Mouse (Mus musculus): Measurements from ENCODE around the gene Rnf144a. TPM values are rescaled to one million over a fixed set of nuclear protein-coding genes. Genes with fewer than 3 reads are reported as not detected.

Rnf144a gene
- total and polyA plus RNA-seq, 2 experiments from 2014 or later, result 6.8 to 9.4 TPM

GRCm38 (mm10) chr12:26401254-26401653 lies 13.8 kb downstream of the Rnf144a start:
- H3K4me2 ChIP-seq (ENCODE audit: low read depth, low read length), result 0 out of 2 replicates have a peak overlapping the region, but pooled peaks have one; percentile 25
- H3K4me3 ChIP-seq (ENCODE audit: low read depth, low read length), result no peak overlapping the region
- no peak overlapping the region for H3K9ac ChIP-seq (replicated peaks; ENCODE audit: low read depth, low read length)
- H3K36me3 ChIP-seq (replicated peaks; ENCODE audit: control insufficient read depth, insufficient read depth, low read length), result no peaks in the 10 kb centered on the region
- H3K9me3 ChIP-seq (replicated peaks; ENCODE audit: control insufficient read depth, low read length), result no peaks in the 10 kb centered on the region
- no peak for ATAC-seq (ENCODE audit: insufficient read depth, low read depth)
- peak overlapping the region; percentile 59 for H3K27ac ChIP-seq (ENCODE audit: low read depth)
- H3K4me1 ChIP-seq (ENCODE audit: control insufficient read depth, insufficient read depth), result peaks cover 32% of the 10 kb centered on the region
- no peaks in the 10 kb centered on the region for H3K27me3 ChIP-seq (ENCODE audit: control insufficient read depth, insufficient read depth, low read length)
- no peak for DNase-seq (ENCODE audit: low spot score)
- TF ChIP-seq CTCF (IDR thresholded peaks at IDR 0.05; ENCODE audit: low read depth), result no peak
- no peak for TF ChIP-seq EP300 (IDR thresholded peaks at IDR 0.05; ENCODE audit: low read depth)
- 63% methylated on average over 1 of the region's 1 CpGs for WGBS

GRCm38 (mm10) chr12:26400762-26401161 lies 14.3 kb downstream of the Rnf144a start:
- DNase-seq (ENCODE audit: low spot score) (no peak), ATAC-seq (ENCODE audit: insufficient read depth, low read depth) (no peak)
- H3K9ac ChIP-seq (replicated peaks; ENCODE audit: low read depth, low read length), result no peak overlapping the region
- TF ChIP-seq CTCF (IDR thresholded peaks at IDR 0.05; ENCODE audit: low read depth), result no peak
- TF ChIP-seq EP300 (IDR thresholded peaks at IDR 0.05; ENCODE audit: low read depth), result no peak
- no peaks in the 10 kb centered on the region for H3K27me3 ChIP-seq (ENCODE audit: control insufficient read depth, insufficient read depth, low read length)
- H3K4me3 ChIP-seq (ENCODE audit: low read depth, low read length), result no peak overlapping the region
- H3K9me3 ChIP-seq (replicated peaks; ENCODE audit: control insufficient read depth, low read length), result no peaks in the 10 kb centered on the region
- peak overlapping the region; percentile 59 for H3K27ac ChIP-seq (ENCODE audit: low read depth)
- WGBS, result 94% methylated on average over 1 of the region's 1 CpGs
- H3K36me3 ChIP-seq (replicated peaks; ENCODE audit: control insufficient read depth, insufficient read depth, low read length), result no peaks in the 10 kb centered on the region
- peaks cover 28% of the 10 kb centered on the region for H3K4me1 ChIP-seq (ENCODE audit: control insufficient read depth, insufficient read depth)
- no peak overlapping the region for H3K4me2 ChIP-seq (ENCODE audit: low read depth, low read length)

GRCm38 (mm10) chr12:26399391-26399790 lies 15.7 kb downstream of the Rnf144a start:
- Histone ChIP-seq H3K4me1 (ENCODE audit: control insufficient read depth, insufficient read depth) (peaks cover 15% of the 10 kb centered on the region), H3K36me3 (replicated peaks; ENCODE audit: control insufficient read depth, insufficient read depth, low read length) (no peaks in the 10 kb centered on the region), H3K4me3 (ENCODE audit: low read depth, low read length) (no peak overlapping the region), H3K27ac (ENCODE audit: low read depth) (no peak overlapping the region), H3K9ac (replicated peaks; ENCODE audit: low read depth, low read length) (no peak overlapping the region), H3K9me3 (replicated peaks; ENCODE audit: control insufficient read depth, low read length) (no peaks in the 10 kb centered on the region), H3K27me3 (ENCODE audit: control insufficient read depth, insufficient read depth, low read length) (no peaks in the 10 kb centered on the region), H3K4me2 (ENCODE audit: low read depth, low read length) (no peak overlapping the region)
- no peak for DNase-seq (ENCODE audit: low spot score)
- no peak for TF ChIP-seq CTCF (IDR thresholded peaks at IDR 0.05; ENCODE audit: low read depth)
- no peak for TF ChIP-seq EP300 (IDR thresholded peaks at IDR 0.05; ENCODE audit: low read depth)
- WGBS, result 90% methylated on average over 6 of the region's 6 CpGs
- ATAC-seq (ENCODE audit: insufficient read depth, low read depth), result no peak

DNA sequence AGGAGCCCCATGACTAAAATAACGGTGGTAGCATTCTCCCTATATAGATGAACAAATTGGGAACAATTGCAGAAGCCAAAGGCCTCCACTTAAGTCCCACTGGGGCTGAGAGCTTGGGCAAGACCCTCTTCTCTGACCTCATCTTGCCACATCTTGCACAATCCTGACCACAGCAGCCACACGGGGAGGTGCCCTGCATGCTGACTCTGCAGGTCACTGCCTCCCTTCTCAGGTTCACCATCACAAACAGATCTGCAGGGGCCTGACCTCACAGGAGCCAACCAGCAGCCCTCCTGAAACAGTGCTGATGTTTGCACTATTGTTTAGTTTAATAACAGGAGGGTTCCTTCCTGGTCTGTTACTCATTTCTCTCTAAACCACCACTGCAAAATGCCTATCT lies 16.5 kb downstream of the Rnf144a start:
- H3K9ac ChIP-seq (replicated peaks; ENCODE audit: low read depth, low read length), result no peak overlapping the region
- no peaks in the 10 kb centered on the region for H3K9me3 ChIP-seq (replicated peaks; ENCODE audit: control insufficient read depth, low read length)
- H3K36me3 ChIP-seq (replicated peaks; ENCODE audit: control insufficient read depth, insufficient read depth, low read length), result no peaks in the 10 kb centered on the region
- TF ChIP-seq CTCF (IDR thresholded peaks at IDR 0.05; ENCODE audit: low read depth) (no peak), EP300 (IDR thresholded peaks at IDR 0.05; ENCODE audit: low read depth) (no peak)
- H3K4me1 ChIP-seq (ENCODE audit: control insufficient read depth, insufficient read depth), result peaks cover 7% of the 10 kb centered on the region
- no peaks in the 10 kb centered on the region for H3K27me3 ChIP-seq (ENCODE audit: control insufficient read depth, insufficient read depth, low read length)
- H3K4me2 ChIP-seq (ENCODE audit: low read depth, low read length), result no peak overlapping the region
- WGBS, result 57% methylated on average over 2 of the region's 2 CpGs
- H3K27ac ChIP-seq (ENCODE audit: low read depth), result no peak overlapping the region
- DNase-seq (ENCODE audit: low spot score) (no peak), ATAC-seq (ENCODE audit: insufficient read depth, low read depth) (no peak)
- no peak overlapping the region for H3K4me3 ChIP-seq (ENCODE audit: low read depth, low read length)

- DNase-seq (ENCODE audit: low spot score), result no peak
- 77% methylated on average over 13 of the region's 13 CpGs for WGBS
These were observed 20.3 kb downstream of the Rnf144a start for GRCm38 (mm10) chr12:26394485-26395470.

More at GRCm38 (mm10) chr12:26394485-26395470, 20.3 kb downstream of the Rnf144a start:
- no peaks in the 10 kb centered on the region for H3K27me3 ChIP-seq (ENCODE audit: control insufficient read depth, insufficient read depth, low read length)
- no peak overlapping the region for H3K4me3 ChIP-seq (ENCODE audit: low read depth, low read length)
- no peak for ATAC-seq (ENCODE audit: insufficient read depth, low read depth)
- H3K36me3 ChIP-seq (replicated peaks; ENCODE audit: control insufficient read depth, insufficient read depth, low read length), result no peaks in the 10 kb centered on the region
- no peak for TF ChIP-seq CTCF (IDR thresholded peaks at IDR 0.05; ENCODE audit: low read depth)
- no peak for TF ChIP-seq EP300 (IDR thresholded peaks at IDR 0.05; ENCODE audit: low read depth)
- H3K27ac ChIP-seq (ENCODE audit: low read depth), result no peak overlapping the region
- H3K4me1 ChIP-seq (ENCODE audit: control insufficient read depth, insufficient read depth), result no peaks in the 10 kb centered on the region
- H3K4me2 ChIP-seq (ENCODE audit: low read depth, low read length), result no peak overlapping the region
- H3K9me3 ChIP-seq (replicated peaks; ENCODE audit: control insufficient read depth, low read length), result no peaks in the 10 kb centered on the region
- no peak overlapping the region for H3K9ac ChIP-seq (replicated peaks; ENCODE audit: low read depth, low read length)
